Mouse (Mus musculus) spleen, adult 2 months (tissue): ENCODE measurements around the gene Scube1.

ENCODE experiments used
- CTCF ChIP-seq: fragments of 200-500 bp; IDR thresholded peaks from 2 replicates; pipeline ENCODE4 v1.5.1; 2011; ENCODE audit warnings: mild to moderate bottlenecking, inconsistent platforms; ENCODE audit not compliant: insufficient read depth, insufficient read length, insufficient replicate concordance; ENCODE audit errors: extremely low read depth
- POLR2A ChIP-seq: fragments of 200-500 bp; IDR thresholded peaks from 2 replicates; pipeline ENCODE4 v1.6.1; 2011; ENCODE audit warnings: low read depth, low read length, inconsistent platforms

- no peak for TF ChIP-seq POLR2A
- no peak for TF ChIP-seq CTCF
Observed at GRCm38 (mm10) chr15:83699834-83700592, 24.8 kb downstream of the Scube1 start.
